ENCODE assay signal across 11 mouse cellular contexts in the genomic region with DNA sequence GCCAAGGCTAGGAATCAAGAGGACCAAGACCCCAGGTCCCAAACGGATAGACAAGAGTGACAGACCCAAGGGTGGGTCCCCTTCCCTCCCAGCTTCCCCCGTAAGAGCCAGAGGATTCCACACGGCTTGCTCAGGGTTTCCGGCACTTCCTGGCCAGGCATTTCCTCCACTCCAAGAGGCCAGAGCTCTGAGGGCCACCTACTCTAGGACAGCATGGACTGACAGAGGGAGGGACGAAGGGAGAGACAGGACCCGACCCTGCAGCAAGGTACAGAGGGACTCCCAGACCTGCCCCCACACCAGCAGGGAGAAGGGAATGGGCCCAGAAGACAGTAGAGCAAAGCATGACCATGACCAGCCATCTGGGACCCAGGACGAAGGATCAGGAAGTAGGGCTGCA. TPM values are rescaled to one million over a fixed set of nuclear protein-coding genes. Genes with fewer than 3 reads are reported as not detected.
DNase-seq lines count a peak whose midpoint lies in the region; ATAC-seq and TF ChIP-seq lines count a peak whose summit lies in the region.
"Had no signal": no experiment of that assay in that cellular context is flagged by ENCODE, and none has a peak within 500 bp of the region (broad histone marks: within the 10 kb centered on the region; RNA-seq: fewer than 3 reads in every experiment).

No protein-coding gene starts in this region.

- H3K4me1 ChIP-seq in lung, adult 2 months (ENCODE audit: control insufficient read depth, insufficient read depth, low read length): peaks cover 42% of the 10 kb centered on the region
- peaks cover 57% of the 10 kb centered on the region for H3K4me1 ChIP-seq in midbrain, postnatal 0 days (ENCODE audit: insufficient read depth, low read length)

- H3K9ac ChIP-seq in midbrain, postnatal 0 days (replicated peaks; ENCODE audit: low read length, poor library complexity, severe bottlenecking): no peak overlapping the region

- H3K4me2 ChIP-seq in midbrain, postnatal 0 days (ENCODE audit: low read depth, low read length, poor library complexity, severe bottlenecking): no peak overlapping the region

- intact Hi-C loops in gastrocnemius, adult 2 months (cut with DNase I): no loop called here
- intact Hi-C loops in heart, postnatal 10 days (cut with DNase I): loop anchor here (2.0 kb wide), 1 partner anchor 13 kb away; no protein-coding TSS in a partner anchor

- H3K27ac ChIP-seq in gastrocnemius, adult 2 months: peak overlapping the region; percentile 70
- 0 out of 2 replicates have a peak overlapping the region, but pooled peaks have one; percentile 18 for H3K27ac ChIP-seq in midbrain, postnatal 0 days (ENCODE audit: low read depth, low read length)

- no peak for TF ChIP-seq CTCF in gastrocnemius, adult 2 months (IDR thresholded peaks at IDR 0.05)
- no peak for TF ChIP-seq CTCF in lung, adult 2 months (IDR thresholded peaks at IDR 0.05; ENCODE audit: insufficient read depth, low read length)
- TF ChIP-seq CTCF in midbrain, postnatal 0 days (IDR thresholded peaks at IDR 0.05): no peak

- no peaks in the 10 kb centered on the region for H3K36me3 ChIP-seq in midbrain, postnatal 0 days (ENCODE audit: insufficient read depth, low read length)

- H3K4me3 ChIP-seq in gastrocnemius, adult 2 months: peak overlapping the region; percentile 34
- H3K4me3 ChIP-seq in lung, adult 2 months (replicated peaks; ENCODE audit: extremely low read depth, low read depth, low read length): no peak overlapping the region
- H3K4me3 ChIP-seq in midbrain, postnatal 0 days (ENCODE audit: low read depth, low read length): no peak overlapping the region

- no peaks in the 10 kb centered on the region for H3K9me3 ChIP-seq in midbrain, postnatal 0 days (ENCODE audit: low read length)

- 49% methylated on average over 7 of the region's 7 CpGs for WGBS in lung, adult 2 months
- 84% methylated on average over 7 of the region's 7 CpGs for WGBS in midbrain, postnatal 0 days

- DNase-seq in gastrocnemius, adult 2 months: peak; percentile 34
- no peak for DNase-seq in gastrocnemius, postnatal 10 days
- peak; percentile 43 to 50 for DNase-seq in lung, adult 18-20 months
- no peak for DNase-seq in lung, adult 2 months
- DNase-seq in heart, postnatal 10 days: peak; percentile 24 to 37
- no peak for DNase-seq in midbrain, postnatal 0 days (ENCODE audit: low spot score)
- DNase-seq in embryo, embryonic 10.5 days (ENCODE audit: low spot score): no peak
- DNase-seq in urinary bladder, postnatal 36 days (ENCODE audit: low spot score in 2 of 2): no peak

- no peaks in the 10 kb centered on the region for H3K27me3 ChIP-seq in midbrain, postnatal 0 days (ENCODE audit: insufficient read depth, low read length)

- ATAC-seq in midbrain, postnatal 0 days (ENCODE audit: low FRiP score): no peak
- ATAC-seq: forebrain, embryonic 16.5 days had no signal

- TF ChIP-seq POLR2A in lung, adult 2 months (IDR thresholded peaks at IDR 0.05; ENCODE audit: borderline replicate concordance, extremely low read depth, low read depth, low read length): no peak

RNA-seq across cellular contexts. Expression of a gene that starts 7.6 kb away (rescaled TPM):
- 10 to 100 TPM; 30.1 to 33.4 TPM for total RNA-seq in gastrocnemius, adult 2 months (2021)
- 1 to 10 TPM; 5.0 to 5.1 TPM for total RNA-seq in gastrocnemius, postnatal 10 days (2021)
- polyA plus RNA-seq in lung, adult 2 months (2012; rRNA removed): 22.2 and 22.5 TPM in 2 replicates
- 10 to 100 TPM; 32.8 to 34.4 TPM for total RNA-seq in heart, postnatal 10 days (2021)
- total RNA-seq in midbrain, postnatal 0 days (2014; rRNA removed): 69.1 and 89.6 TPM in 2 replicates
- 16.6 and 19.9 TPM in 2 replicates for polyA plus RNA-seq in midbrain, postnatal 0 days (2015; fragmentation: Nextera tagmentation; extraction: Ambion mirVana)

RNA-seq across cellular contexts. Expression of a gene that starts 38.4 kb away (rescaled TPM):
- total RNA-seq in gastrocnemius, adult 2 months (2021): 1 to 10 TPM in 1 of 2 experiments, under 1 TPM in 1; 0.66 to 1.1 TPM
- under 1 TPM; 0.38 to 0.54 TPM for total RNA-seq in gastrocnemius, postnatal 10 days (2021)
- polyA plus RNA-seq in lung, adult 2 months (2012; rRNA removed): 1.3 and 1.8 TPM in 2 replicates
- total RNA-seq in heart, postnatal 10 days (2021): 1 to 10 TPM; 1.5 to 3.2 TPM
- total RNA-seq in midbrain, postnatal 0 days (2014; rRNA removed): 9.3 and 10.4 TPM in 2 replicates
- polyA plus RNA-seq in midbrain, postnatal 0 days (2015; fragmentation: Nextera tagmentation; extraction: Ambion mirVana): 2.7 and 2.9 TPM in 2 replicates
- total RNA-seq: megakaryocyte, adult 5-6 weeks; MEL had no signal

Comparison
In these comparisons a context has a peak if more than half of its experiments do, and no peak if none do; other contexts are left out.
1. DNase-seq: peak in gastrocnemius, adult 2 months (single experiment), lung, adult 18-20 months (2 of 2) and heart, postnatal 10 days (2 of 2); none in gastrocnemius, postnatal 10 days (single experiment), lung, adult 2 months (single experiment), midbrain, postnatal 0 days (single experiment), embryo, embryonic 10.5 days (single experiment) and urinary bladder, postnatal 36 days (0 of 2).
2. RNA of a gene that starts 7.6 kb away (total RNA-seq): 69.1 to 89.6 TPM in midbrain, postnatal 0 days, 32.8 to 34.4 TPM in heart, postnatal 10 days and 30.1 to 33.4 TPM in gastrocnemius, adult 2 months; 5.0 to 5.1 TPM in gastrocnemius, postnatal 10 days; every median in the first group is over 4 times any median in the second.